Mouse (Mus musculus): ENCODE measurements around the gene Mrps36.

- TF ChIP-seq CTCF (IDR thresholded peaks at IDR 0.05; ENCODE audit: low read depth) (no peak), EP300 (IDR thresholded peaks at IDR 0.05; ENCODE audit: low read depth) (no peak)
Observed at GRCm38 (mm10) chr13:100706206-100706605, 38.3 kb downstream of the Mrps36 start.
